Mouse (Mus musculus): Measurements from ENCODE around the gene Dync2h1.
"Not testable (repeated sequence)": the region's sequence is repeated elsewhere in the genome, so short reads cannot be mapped to it uniquely, and the experiment has no call there.

Dync2h1 gene

GRCm38 (mm10) chr9:7014733-7015132 is 169.5 kb downstream of the Dync2h1 start:
- no peak for DNase-seq

DNA sequence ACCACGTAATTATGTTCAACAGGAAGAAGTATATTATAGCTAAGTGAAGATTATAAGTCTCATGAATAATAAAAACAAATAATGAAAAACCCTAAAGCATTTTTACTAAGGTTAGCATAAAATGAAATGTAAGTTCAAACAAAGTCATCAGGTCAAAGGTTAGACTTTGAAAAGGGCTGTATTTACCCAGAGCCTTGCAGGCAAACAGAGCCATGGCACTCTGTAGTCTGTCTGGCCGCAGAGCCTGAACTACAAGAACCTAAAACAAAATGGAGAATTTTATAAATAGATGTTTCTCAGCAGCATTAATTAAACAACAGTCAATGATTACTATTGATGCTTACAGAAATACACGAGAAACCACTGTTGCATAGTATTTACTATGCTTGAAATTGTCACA is 174.5 kb downstream of the Dync2h1 start:
- DNase-seq, result no peak

- no peak for DNase-seq
Observed at GRCm38 (mm10) chr9:6994865-6995264, 189.4 kb downstream of the Dync2h1 start.

DNA sequence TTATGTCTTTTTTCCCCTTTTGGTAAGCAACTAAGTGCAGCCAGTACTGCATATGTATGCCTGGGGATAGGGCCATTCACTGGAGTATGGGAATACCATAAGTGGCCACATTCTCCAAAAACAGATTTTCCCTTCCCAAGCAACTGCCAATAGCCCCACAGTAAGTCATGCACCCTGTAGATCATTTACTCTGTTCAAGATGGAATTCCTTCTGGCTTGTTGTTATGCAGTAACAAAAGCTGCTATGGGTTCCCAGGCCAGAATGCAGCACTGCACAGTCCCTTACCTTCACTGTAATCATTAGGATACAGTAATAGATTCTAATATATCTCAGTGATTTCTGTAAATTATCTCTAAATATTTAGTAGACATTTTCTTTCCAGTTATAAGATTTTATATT is 190.0 kb downstream of the Dync2h1 start:
- DNase-seq, result no peak

- DNase-seq, result no peak
Observed at GRCm38 (mm10) chr9:6988893-6989685, 195.2 kb downstream of the Dync2h1 start.

GRCm38 (mm10) chr9:6986161-6986560 is 198.1 kb downstream of the Dync2h1 start:
- no peak for DNase-seq

DNA sequence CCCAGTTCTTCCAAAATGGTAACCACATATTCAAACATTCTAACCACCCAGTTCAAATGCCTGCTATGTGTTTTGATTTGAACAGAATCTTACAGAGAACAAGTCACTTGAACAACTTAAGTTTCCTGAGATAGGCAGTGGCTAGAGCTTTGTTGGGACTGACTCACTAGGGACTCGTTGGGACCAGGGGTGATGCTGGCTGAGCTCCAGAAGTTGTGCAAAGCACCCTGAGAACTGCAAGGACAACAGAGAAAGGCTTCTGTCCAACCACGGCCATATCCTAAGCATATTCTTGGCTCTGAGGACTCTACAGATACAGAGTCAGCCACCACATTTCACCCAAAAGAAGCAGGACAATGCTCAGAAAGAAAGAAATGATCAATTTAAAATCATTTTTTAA is 215.1 kb downstream of the Dync2h1 start:
- no peak for DNase-seq

DNA sequence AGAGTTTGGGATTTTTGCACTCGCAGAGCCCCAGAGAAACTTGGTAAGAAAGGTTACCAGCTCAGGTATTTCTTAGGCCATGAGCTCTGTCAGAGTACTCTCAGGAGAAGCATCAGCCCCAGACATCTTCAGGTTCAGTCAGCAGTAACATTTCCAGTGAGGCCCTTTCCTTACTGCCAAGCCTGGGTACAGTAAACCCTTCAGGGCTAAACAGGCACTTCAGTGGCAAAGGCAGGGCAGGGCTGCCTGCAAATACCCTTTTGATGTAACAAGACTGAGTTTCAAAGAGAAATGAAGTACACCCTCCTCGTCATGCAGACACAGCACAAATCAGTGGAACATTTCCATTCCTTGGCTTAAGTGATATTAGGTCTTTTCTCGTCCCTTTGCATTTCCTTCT is 219.2 kb downstream of the Dync2h1 start:
- DNase-seq, result no peak

DNA sequence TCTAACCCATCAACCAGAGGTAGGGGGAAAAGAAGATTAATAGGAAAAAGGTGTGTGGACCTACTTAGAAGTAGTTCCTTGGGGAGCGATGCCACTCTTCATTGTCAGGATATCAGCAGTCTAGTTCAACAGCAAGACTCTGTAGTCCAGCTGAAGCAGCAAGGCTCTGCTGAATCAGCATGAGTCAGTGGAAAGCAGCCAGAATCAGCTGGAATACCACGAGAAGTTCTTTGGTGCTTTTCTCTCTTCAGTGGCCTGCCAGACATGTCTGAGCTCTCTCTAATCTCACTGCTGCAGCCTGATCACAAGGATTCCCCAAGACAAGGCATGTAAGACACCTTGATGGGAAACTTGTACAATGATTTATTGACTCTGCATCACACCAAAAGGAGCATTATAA is 225.9 kb downstream of the Dync2h1 start:
- DNase-seq, result no peak

DNA sequence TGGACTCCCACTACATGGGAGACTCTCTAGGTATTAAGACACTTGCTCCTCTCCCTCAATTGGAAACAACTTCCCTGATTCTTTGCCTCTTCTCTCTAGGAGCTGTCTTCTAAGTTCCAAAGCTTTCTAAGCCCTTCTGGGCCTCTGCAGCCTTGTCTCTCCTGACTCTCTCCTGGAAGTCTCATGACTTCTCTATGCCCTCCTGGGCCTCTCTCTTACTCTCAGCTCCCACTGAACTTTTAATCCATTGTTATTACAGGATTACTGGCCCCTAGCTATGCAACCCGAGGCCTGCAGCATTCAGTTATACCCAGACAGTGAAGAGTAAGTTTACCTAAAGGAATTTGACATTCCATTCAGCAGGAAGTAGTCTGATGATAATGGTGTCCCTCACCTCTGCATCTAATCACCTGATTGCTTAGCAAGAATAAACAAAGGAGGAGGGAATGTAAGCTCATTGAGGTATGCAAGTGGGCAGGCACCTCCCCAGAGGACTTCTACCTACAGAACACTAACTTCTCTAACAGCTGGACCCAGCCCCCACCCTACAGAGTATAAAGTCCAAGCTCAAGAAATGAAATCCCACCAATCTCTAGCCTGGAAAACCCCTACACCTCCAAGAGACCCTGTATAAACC is 256.7 kb downstream of the Dync2h1 start:
- no peak for DNase-seq

GRCm38 (mm10) chr9:6913471-6913870 is 270.8 kb downstream of the Dync2h1 start:
- no peak for DNase-seq

GRCm38 (mm10) chr9:6910537-6910936 is 273.7 kb downstream of the Dync2h1 start:
- DNase-seq, result not testable (repeated sequence)

GRCm38 (mm10) chr9:6901620-6902019 is 282.6 kb downstream of the Dync2h1 start:
- no peak for DNase-seq

DNA sequence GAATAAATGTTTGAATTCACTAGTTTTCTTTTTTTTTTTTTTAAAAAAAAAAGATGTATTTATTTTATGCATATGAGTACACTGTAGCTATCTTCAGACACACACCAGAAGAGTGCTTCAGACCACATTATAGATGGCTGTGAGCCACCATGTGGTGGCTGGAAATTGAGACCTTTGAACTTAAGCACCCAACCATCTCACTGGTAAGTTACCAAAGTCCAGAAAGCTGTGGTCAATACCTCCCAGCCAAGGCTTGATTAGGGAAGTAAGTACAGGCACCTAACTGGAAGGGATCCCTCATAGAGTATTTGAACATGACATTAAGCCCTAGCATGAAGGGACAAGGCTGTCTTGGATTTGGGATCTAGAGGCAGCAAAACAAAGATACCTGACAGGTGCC is 292.9 kb downstream of the Dync2h1 start:
- no peak for DNase-seq

DNA sequence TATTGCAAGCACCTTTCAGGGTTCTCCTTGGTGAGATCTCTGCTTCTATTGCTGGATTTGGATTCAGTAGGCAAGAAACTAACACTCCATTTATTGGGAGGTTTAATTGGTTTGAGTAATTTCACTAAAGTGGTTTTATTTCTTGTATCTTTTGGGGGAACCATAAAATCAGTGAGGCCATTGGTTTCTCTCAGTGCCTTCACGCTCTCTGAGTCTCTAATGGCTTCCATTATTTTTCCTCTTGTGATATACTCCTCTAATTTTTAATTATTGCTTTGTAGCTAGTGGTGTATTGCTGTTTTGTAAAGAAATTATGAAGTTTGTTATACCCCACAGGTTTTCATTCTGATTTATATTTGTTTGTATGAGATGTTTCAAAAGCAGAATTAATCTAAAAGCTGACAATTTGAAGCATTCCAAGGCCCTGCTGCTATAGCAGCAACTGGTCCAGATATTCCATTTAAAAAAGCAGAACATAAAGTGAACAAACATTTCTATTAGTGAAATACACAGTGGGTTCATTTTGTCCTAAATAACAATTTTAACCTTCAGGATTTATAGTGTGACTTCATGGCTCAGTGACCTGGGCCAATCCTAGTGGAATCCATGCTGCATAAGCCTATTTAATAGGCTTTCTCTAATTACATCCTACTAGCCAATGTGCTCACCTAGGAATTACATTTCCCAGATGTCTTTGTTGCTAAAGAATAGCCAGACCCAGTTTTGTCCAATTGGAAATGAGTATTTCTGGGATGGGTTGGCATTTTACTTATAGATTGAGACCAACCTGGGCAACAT is 302.9 kb downstream of the Dync2h1 start:
- no peak for DNase-seq

Measured in thymus, postnatal 36 days (tissue).